Mouse (Mus musculus) heart, adult 2 months (tissue): ENCODE measurements at regions not wholly inside any gene's neighbourhood (a gene's known extent, or its start where the extent isn't known, plus 50 kb on each side); places are given as distances from the start of the nearest gene placed in this dataset.
"Not testable (repeated sequence)": the region's sequence is repeated elsewhere in the genome, so short reads cannot be mapped to it uniquely, and the experiment has no call there.

Experiments used
- DNase-seq, 2 experiments: peaks; one replicate each; pipeline ENCODE4 v3.0.0; 2021
- H3K27ac ChIP-seq: fragments of 200-600 bp; 2 replicates; pipeline ENCODE4 v1.8.1; 2022
- H3K27me3 ChIP-seq: fragments of 200-500 bp; 2 replicates; pipeline ENCODE4 v1.6.1; 2012; ENCODE audit warnings: mild to moderate bottlenecking, low read length, inconsistent platforms, mixed read lengths; ENCODE audit not compliant: control insufficient read depth, insufficient read depth
- H3K36me3 ChIP-seq: fragments of 200-500 bp; 2 replicates; pipeline ENCODE4 v1.6.1; 2012; ENCODE audit warnings: low read length, inconsistent platforms; ENCODE audit not compliant: control insufficient read depth, insufficient read depth
- H3K4me1 ChIP-seq: fragments of 200-500 bp; 2 replicates; pipeline ENCODE4 v1.6.1; 2011; ENCODE audit warnings: low read length; ENCODE audit not compliant: control insufficient read depth, insufficient read depth
- H3K4me3 ChIP-seq: fragments of 200-600 bp; 2 replicates; pipeline ENCODE4 v1.8.1; 2022
- H3K79me2 ChIP-seq: fragments of 200-500 bp; replicated peaks from 2 replicates; pipeline ENCODE4 v1.6.1; 2012; ENCODE audit warnings: mild to moderate bottlenecking, inconsistent platforms, low read length, moderate library complexity, mixed read lengths; ENCODE audit not compliant: control insufficient read depth, insufficient read depth
- H3K9ac ChIP-seq: fragments of 200-500 bp; 2 replicates; pipeline ENCODE4 v1.6.1; 2012; ENCODE audit warnings: low read depth, mild to moderate bottlenecking, control low read depth, inconsistent platforms, low read length, mixed read lengths
- CTCF ChIP-seq: fragments of 200-600 bp; IDR thresholded peaks from 2 replicates; pipeline ENCODE4 v1.8.1; 2022; ENCODE audit warnings: antibody characterized with exemption, mild to moderate bottlenecking, moderate library complexity
- EP300 ChIP-seq: fragments of 200-500 bp; IDR thresholded peaks from 2 replicates; pipeline ENCODE4 v1.6.1; 2011; ENCODE audit warnings: low read depth, low read length, control low read depth; ENCODE audit not compliant: insufficient read depth
- POLR2A ChIP-seq: fragments of 200-500 bp; IDR thresholded peaks from 2 replicates; pipeline ENCODE4 v1.6.1; 2011; ENCODE audit warnings: mild to moderate bottlenecking, low read depth, low read length, control low read depth; ENCODE audit not compliant: insufficient read depth
- WGBS: fragments of 180-500 bp; shearing (Covaris S2); methylation state at CpG from one replicate; pipeline ENCODE4 v1.1.7; 2018; 5-methylcytosine and 5-hydroxymethylcytosine counted together
- intact Hi-C: fragments of 180-260 bp; cut with DNase I; formaldehyde crosslinking; loops from one replicate; pipeline ENCODE4 v1.15.1; 2025

GRCm38 (mm10) chr13:3138698-3139097 lies 399.2 kb upstream of the Gdi2 start:
- Histone ChIP-seq H3K36me3 (no peaks in the 10 kb centered on the region), H3K9ac (no peak overlapping the region), H3K27me3 (no peaks in the 10 kb centered on the region), H3K79me2 (no peaks in the 10 kb centered on the region), H3K4me1 (no peaks in the 10 kb centered on the region), H3K4me3 (no peak overlapping the region), H3K27ac (no peak overlapping the region)
- intact Hi-C loops: no loop called here
- TF ChIP-seq CTCF (no peak), EP300 (no peak), POLR2A (no peak)
- WGBS: 89% methylated on average over 14 of the region's 14 CpGs
- no peak for DNase-seq

- H3K27ac ChIP-seq, DNase-seq, H3K79me2 ChIP-seq, H3K36me3 ChIP-seq, H3K27me3 ChIP-seq, H3K9ac ChIP-seq, H3K4me1 ChIP-seq, H3K4me3 ChIP-seq, intact Hi-C loops: not testable (repeated sequence)
- 75% methylated on average over 1 of the region's 1 CpGs for WGBS
These were observed 392.4 kb upstream of the Gdi2 start for GRCm38 (mm10) chr13:3145513-3145912.
